Mouse (Mus musculus) bone marrow, adult 2 months (tissue): ENCODE measurements around the gene Lrmda. TPM values are rescaled to one million over a fixed set of nuclear protein-coding genes. Genes with fewer than 3 reads are reported as not detected.

Experiments
- H3K27ac ChIP-seq: fragments of 200-500 bp; 2 replicates; pipeline ENCODE4 v1.5.1; 2012; ENCODE audit warnings: low read depth, mild to moderate bottlenecking, control low read depth, inconsistent platforms, low read length; ENCODE audit not compliant: control insufficient read depth, poor library complexity, insufficient read depth
- H3K4me1 ChIP-seq: fragments of 200-500 bp; 2 replicates; pipeline ENCODE4 v1.6.1; 2011; ENCODE audit warnings: low read length; ENCODE audit not compliant: control insufficient read depth, insufficient read depth
- H3K4me3 ChIP-seq: fragments of 200-500 bp; replicated peaks from 2 replicates; pipeline ENCODE3; 2011; ENCODE audit warnings: mild to moderate bottlenecking, low read depth, low read length, control low read depth; ENCODE audit not compliant: control insufficient read depth
- CTCF ChIP-seq: fragments of 200-500 bp; IDR thresholded peaks from 2 replicates; pipeline ENCODE4 v1.5.1; 2011; ENCODE audit warnings: low read length, control low read depth; ENCODE audit not compliant: control insufficient read depth, insufficient read depth
- POLR2A ChIP-seq: fragments of 200-500 bp; IDR thresholded peaks from 2 replicates; pipeline ENCODE4 v1.6.1; 2011; ENCODE audit warnings: low read depth, mild to moderate bottlenecking, control low read depth, low read length, borderline replicate concordance; ENCODE audit not compliant: control insufficient read depth
- WGBS: fragments of 180-500 bp; shearing (Covaris S2); methylation state at CpG from one replicate; pipeline ENCODE4 v1.1.7; 2018; 5-methylcytosine and 5-hydroxymethylcytosine counted together
- polyA plus RNA-seq: library from polyadenylated mRNA; stranded (reverse); fragments of >200 nt; gene quantifications from 2 replicates; pipeline ENCODE4 v1.2.4, GENCODE M21; 2011; ENCODE audit warnings: low replicate concordance; ENCODE audit not compliant: missing spikeins, insufficient read depth, insufficient read length

Gene Lrmda
- polyA plus RNA-seq, 1 experiment: 3.8 TPM

- WGBS: 88% methylated on average over 10 of the region's 10 CpGs
- Histone ChIP-seq H3K27ac (no peak overlapping the region), H3K4me1 (no peaks in the 10 kb centered on the region), H3K4me3 (no peak overlapping the region)
- TF ChIP-seq POLR2A: no peak
- TF ChIP-seq CTCF: no peak
Observed at GRCm38 (mm10) chr14:22751290-22751689, 731.8 kb downstream of the Lrmda start.

DNA sequence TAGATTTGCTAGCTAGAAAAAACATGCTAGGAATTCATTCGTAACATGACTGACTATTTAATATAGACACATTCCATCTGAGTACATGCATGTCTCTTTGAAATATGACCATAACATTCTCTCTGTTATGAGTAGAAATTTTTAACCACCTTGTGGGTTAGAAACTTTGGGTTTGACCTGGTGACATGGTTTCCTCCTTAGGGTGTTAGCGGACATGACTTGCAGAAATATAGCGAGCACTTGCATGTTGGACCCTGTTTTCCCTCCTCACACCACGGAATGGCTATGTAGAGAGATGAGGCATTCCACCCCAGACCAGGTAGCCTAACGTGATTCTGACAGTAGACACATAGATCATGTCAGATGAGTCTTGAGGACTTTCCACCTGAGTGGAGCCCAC lies 735.1 kb downstream of the Lrmda start:
- H3K4me3 ChIP-seq: no peak overlapping the region
- no peaks in the 10 kb centered on the region for H3K4me1 ChIP-seq
- no peak overlapping the region for H3K27ac ChIP-seq
- 10% methylated on average over 5 of the region's 5 CpGs for WGBS
- TF ChIP-seq CTCF: no peak
- no peak for TF ChIP-seq POLR2A

GRCm38 (mm10) chr14:22757493-22757892 lies 738.0 kb downstream of the Lrmda start:
- no peak overlapping the region for H3K27ac ChIP-seq
- H3K4me3 ChIP-seq: no peak overlapping the region
- WGBS: 76% methylated on average over 3 of the region's 3 CpGs
- no peak for TF ChIP-seq POLR2A
- TF ChIP-seq CTCF: no peak
- no peaks in the 10 kb centered on the region for H3K4me1 ChIP-seq

DNA sequence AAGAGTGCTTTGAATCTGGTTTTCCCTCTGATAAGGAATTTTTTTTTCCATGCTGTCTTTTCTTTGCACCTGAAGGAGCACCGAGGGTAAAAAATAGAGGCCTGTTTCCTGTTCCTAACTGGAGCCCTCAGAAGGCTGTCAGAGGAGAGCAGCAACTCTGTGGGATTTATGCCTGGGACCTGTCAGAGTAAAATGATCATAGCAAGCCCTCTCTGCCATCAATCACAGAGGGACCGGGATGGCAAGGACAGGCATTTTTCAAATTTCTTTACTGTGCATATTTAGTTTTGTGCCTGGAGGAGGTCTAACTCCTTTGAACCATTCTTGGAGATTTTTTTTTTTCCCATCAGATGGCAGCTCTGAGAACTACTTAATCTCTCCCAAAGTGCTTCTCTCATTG lies 739.7 kb downstream of the Lrmda start:
- no peaks in the 10 kb centered on the region for H3K4me1 ChIP-seq
- 16% methylated on average over 2 of the region's 2 CpGs for WGBS
- no peak overlapping the region for H3K27ac ChIP-seq
- TF ChIP-seq CTCF: no peak
- H3K4me3 ChIP-seq: no peak overlapping the region

DNA sequence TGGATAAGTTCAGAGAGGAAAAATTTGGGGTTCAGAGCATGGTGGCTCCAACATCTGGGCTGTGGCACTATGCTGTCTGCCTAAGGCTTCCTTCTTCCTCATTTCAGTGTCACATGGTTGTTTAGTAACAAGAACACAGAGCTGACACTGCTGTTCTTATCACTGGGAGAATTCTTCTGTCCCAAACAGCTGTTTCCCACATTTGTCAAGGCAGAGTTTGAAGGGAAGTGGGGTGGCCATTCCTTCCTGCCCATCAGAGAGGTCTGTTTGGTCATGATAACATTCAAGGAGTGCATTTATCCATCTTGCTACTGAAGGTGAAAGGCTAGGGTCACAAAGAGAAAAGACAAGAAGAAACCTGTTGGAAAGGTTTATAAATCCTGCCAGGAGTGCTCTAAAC lies 740.2 kb downstream of the Lrmda start:
- Histone ChIP-seq H3K4me3 (no peak overlapping the region), H3K4me1 (no peaks in the 10 kb centered on the region), H3K27ac (no peak overlapping the region)
- TF ChIP-seq CTCF: no peak
- no peak for TF ChIP-seq POLR2A

- Histone ChIP-seq H3K4me1 (no peaks in the 10 kb centered on the region), H3K4me3 (no peak overlapping the region), H3K27ac (no peak overlapping the region)
- WGBS: 50% methylated on average over 7 of the region's 7 CpGs
- no peak for TF ChIP-seq CTCF
- no peak for TF ChIP-seq POLR2A
Observed at GRCm38 (mm10) chr14:22760241-22761039, 740.9 kb downstream of the Lrmda start.

- H3K4me1 ChIP-seq: no peaks in the 10 kb centered on the region; the same call in 1 of the 2 replicates
- no peak overlapping the region for H3K27ac ChIP-seq
- no peak for TF ChIP-seq CTCF
- TF ChIP-seq POLR2A: no peak
- no peak overlapping the region for H3K4me3 ChIP-seq
- 40% methylated on average over 2 of the region's 2 CpGs for WGBS
Observed at GRCm38 (mm10) chr14:22781709-22782108, 762.2 kb downstream of the Lrmda start.

DNA sequence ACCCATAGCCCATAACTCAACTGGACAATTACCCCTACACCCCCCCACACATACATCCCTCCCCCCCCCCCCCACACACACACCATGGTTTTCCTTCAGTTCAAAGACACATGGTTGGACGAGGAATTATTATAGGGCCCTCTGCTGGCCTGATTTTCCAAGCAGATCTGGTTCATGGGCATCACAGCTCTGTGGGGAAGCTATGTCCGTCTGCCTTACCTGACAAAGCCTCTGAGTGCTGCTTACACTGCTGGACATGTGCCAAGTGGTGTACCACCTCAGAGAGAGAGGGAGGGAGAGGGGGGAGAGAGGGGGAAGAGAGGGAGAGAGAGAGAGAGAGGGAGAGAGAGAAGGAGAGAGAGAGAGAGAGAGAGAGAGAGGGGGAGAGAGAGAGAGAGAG lies 762.9 kb downstream of the Lrmda start:
- TF ChIP-seq CTCF: no peak
- no peak for TF ChIP-seq POLR2A
- WGBS: 19% methylated on average over 2 of the region's 2 CpGs
- no peak overlapping the region for H3K4me3 ChIP-seq
- no peak overlapping the region for H3K27ac ChIP-seq
- no peaks in the 10 kb centered on the region; the same call in 1 of the 2 replicates for H3K4me1 ChIP-seq
